Mouse (Mus musculus) large intestine, adult 2 months (tissue): Measurements from ENCODE around the gene Bmp2k. TPM values are rescaled to one million over a fixed set of nuclear protein-coding genes. Genes with fewer than 3 reads are reported as not detected.

ENCODE experiments used
- DNase-seq: peaks from one replicate; pipeline ENCODE4 v3.0.0-alpha.2; 2012; ENCODE audit warnings: low read depth, low spot score
- WGBS: fragments of 180-500 bp; shearing (Covaris S2); methylation state at CpG from one replicate; pipeline ENCODE4 v1.1.7; 2018; 5-methylcytosine and 5-hydroxymethylcytosine counted together
- polyA plus RNA-seq: library from polyadenylated mRNA; depleted of rRNA; stranded (reverse); fragments of >200 nt; gene quantifications from 2 replicates; pipeline ENCODE4 v1.2.3, GENCODE M21; 2012

Bmp2k gene
- polyA plus RNA-seq, 1 experiment: 6.1 TPM

DNA sequence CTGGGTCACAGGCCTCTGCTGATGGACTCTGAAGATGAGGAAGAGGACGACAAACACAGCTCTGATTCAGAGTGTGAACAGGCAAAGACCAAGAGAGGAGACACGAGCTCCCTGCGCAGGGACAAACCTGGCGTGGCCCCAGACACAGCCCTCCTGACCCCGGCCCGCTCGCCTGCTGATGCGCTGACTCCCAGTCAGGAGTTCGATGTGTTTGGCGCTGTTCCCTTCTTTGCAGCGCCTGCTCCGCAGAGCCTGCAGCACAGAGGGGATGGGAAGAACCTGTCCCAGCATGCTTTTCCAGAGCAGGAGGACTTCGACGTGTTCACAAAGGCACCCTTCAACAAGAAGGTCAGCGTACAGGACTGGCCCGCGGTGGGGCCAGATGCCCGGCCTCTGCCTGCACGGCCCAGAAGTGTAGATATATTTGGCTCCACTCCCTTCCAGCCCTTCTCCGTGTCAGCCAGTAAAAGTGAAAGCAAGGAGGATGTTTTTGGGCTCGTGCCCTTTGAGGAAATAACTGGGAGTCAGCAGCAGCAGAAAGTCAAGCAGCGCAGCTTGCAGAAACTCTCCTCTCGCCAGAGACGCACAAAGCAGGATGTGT, 89.6 kb downstream of the Bmp2k start:
- WGBS: 75% methylated on average over 24 of the region's 24 CpGs
- DNase-seq: no peak

GRCm38 (mm10) chr5:97087746-97088145, 90.3 kb downstream of the Bmp2k start:
- WGBS: 94% methylated on average over 16 of the region's 16 CpGs
- DNase-seq: no peak

- DNase-seq: no peak
- 86% methylated on average over 6 of the region's 6 CpGs for WGBS
These were observed 90.7 kb downstream of the Bmp2k start for GRCm38 (mm10) chr5:97088231-97088630.

GRCm38 (mm10) chr5:97089426-97089825, 91.9 kb downstream of the Bmp2k start:
- WGBS: 87% methylated on average over 3 of the region's 3 CpGs
- DNase-seq: no peak

GRCm38 (mm10) chr5:97090034-97090784, 92.7 kb downstream of the Bmp2k start:
- no peak for DNase-seq
- WGBS: 70% methylated on average over 6 of the region's 6 CpGs

DNA sequence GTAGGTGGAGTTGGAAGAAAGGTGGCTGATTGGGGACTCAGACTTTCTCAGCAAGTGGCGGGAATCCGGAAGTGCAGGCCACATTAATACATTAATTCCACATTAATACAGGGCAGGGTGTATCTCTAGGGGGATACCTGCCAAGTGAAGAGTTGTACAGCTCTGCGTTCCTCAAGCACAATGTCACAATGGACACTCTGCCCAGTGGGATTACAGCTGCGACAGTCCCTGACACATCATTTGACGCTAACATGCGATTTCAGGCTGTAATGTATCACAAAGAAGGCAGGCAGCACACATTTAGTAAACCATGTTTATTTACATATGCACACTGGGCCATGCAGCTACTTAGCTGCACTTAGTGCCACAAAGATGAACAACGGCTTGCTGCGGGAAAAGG, 95.5 kb downstream of the Bmp2k start:
- no peak for DNase-seq
- WGBS: 78% methylated on average over 8 of the region's 8 CpGs

DNA sequence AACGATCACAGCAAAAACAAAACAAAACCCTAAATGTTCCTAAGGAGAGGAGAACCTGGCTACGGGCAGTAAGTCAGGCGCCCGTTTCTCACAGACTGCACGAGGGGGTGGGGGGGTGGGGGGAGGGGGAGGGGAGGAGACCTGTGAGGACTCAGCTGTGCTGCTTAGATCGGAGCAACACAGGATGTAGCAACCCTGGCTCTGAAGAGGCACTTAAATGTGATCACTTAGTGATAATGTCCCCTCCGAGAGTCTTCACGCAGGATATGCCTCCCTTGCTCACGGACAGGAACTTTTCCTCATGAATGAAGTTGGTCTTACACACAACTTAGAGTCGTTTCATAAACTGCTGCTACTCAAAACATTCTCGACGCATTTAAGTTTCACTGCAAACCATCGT, 97.8 kb downstream of the Bmp2k start:
- WGBS: 56% methylated on average over 13 of the region's 13 CpGs
- no peak for DNase-seq

GRCm38 (mm10) chr5:97097631-97098041, 100.1 kb downstream of the Bmp2k start:
- 76% methylated on average over 9 of the region's 9 CpGs for WGBS
- DNase-seq: no peak

GRCm38 (mm10) chr5:97099954-97100353, 102.5 kb downstream of the Bmp2k start:
- whole genome bisulfite sequencing: 79% methylated on average over 8 of the region's 8 CpGs
- DNase-seq: no peak

GRCm38 (mm10) chr5:97108333-97108732, 110.8 kb downstream of the Bmp2k start:
- DNase-seq: no peak
- WGBS: 74% methylated on average over 5 of the region's 5 CpGs

DNA sequence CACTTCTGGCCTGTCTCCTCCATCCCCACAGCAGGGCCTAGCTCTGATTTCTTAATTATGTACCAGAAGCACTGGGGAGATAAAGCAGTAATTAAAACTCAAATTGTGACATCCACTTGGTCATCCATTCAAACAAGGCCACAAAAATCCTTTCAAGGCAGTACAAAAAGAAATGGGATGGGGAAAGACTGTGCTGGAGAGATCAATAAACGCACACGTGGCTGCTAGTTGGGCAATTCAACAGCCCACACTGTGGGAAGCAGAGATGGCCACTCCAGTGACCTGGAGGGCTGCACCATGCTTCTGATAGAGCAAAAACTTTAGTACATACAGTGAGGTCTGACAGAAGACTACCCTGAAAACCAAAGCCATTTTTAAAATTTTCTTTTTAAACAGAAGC, 112.6 kb downstream of the Bmp2k start:
- WGBS: 62% methylated on average over 2 of the region's 2 CpGs

GRCm38 (mm10) chr5:97110697-97111096, 113.2 kb downstream of the Bmp2k start:
- DNase-seq: no peak
- 25% methylated on average over 5 of the region's 5 CpGs for WGBS

More for the DNA sequence above, 112.6 kb downstream of the Bmp2k start:
- no peak for DNase-seq

DNA sequence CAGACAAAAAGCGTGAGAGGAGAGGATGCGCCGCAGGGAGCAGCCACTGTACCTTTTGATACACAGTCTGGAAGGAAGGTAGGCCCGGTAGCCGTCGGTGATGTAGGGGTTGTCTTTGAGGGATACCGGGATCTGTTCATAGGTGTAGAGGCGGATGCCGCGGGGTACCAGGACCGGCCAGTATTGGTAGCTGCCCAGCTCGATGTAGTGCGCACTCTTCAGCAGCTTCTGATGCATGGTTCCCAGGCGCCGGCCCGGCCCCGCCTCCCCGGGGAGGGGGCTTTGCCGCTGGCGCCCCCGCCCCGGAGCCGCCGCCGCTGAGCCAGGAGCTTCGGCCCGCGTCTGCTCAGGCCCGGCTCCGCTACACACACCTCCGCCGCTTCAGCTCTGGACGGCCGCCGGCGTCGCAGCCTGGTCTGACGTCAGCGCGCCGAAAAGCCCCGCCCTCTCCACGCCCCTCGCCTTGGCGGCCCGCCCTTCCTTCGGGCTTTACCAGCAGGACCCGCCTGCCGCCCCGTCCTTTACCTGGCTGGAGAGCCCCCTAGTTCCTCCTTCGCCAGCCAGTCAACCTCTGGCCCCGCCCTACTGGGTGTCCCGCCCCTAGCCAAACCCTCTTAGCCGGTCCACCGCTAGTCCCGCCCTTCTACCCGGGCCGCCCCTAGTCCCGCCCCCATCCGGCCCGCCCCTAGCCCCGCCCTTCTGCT, 113.9 kb downstream of the Bmp2k start, which contains the start of gene Paqr3:
Gene Paqr3, minus strand, starts transcription at position 390 of the 704 bp plus-strand sequence.
- peak; percentile 45 for DNase-seq
- WGBS: 1% methylated on average over 62 of the region's 62 CpGs

GRCm38 (mm10) chr5:97124977-97125376, 127.5 kb downstream of the Bmp2k start:
- WGBS: 77% methylated on average over 12 of the region's 12 CpGs
- DNase-seq: no peak

DNA sequence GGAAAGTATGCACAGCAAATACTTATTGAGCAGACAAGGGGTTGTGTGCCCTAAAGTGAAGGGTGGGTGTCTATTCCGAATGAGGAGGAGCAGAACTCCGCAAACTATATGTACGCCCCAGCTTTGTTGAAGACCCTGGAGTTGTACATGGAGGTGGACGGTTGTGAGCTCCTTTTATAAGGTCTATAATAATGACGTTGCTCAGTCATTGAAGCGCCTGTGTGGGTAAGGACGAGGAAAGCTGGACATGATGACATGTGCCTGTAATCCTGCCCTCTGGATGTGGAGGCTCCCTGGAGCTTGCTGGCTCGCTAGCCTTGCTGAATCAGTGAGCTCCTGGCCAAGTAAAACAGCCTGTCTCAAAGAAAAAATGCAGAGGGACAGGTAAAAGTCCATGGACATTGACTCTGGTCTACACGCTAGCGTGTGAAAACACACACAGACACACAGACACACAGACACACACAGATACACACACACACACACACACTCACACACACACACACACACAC, 128.0 kb downstream of the Bmp2k start:
- 61% methylated on average over 10 of the region's 10 CpGs for WGBS
- no peak for DNase-seq

DNA sequence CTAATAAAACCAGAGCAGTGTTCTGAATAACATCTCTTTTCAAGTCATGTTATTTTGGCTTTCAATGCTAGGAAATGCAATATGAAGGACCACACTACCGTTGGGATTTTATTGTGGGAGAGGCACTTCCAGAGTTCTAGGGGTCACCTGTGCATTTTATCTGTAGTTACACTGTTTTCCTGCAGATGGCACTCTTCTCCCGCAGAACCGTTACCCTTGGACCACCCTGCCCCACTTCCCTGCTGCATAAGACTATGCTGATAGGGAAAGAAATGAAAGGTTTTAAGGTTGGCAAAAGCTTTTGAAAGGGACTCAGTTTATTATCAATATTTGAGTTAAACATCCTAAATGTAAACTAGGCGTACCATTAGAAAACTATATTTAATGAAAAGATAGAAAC, 128.5 kb downstream of the Bmp2k start:
- no peak for DNase-seq
- 23% methylated on average over 4 of the region's 4 CpGs for WGBS

- DNase-seq: no peak
- WGBS: 71% methylated on average over 6 of the region's 6 CpGs
These were observed 129.8 kb downstream of the Bmp2k start for GRCm38 (mm10) chr5:97127284-97127683.

GRCm38 (mm10) chr5:97128242-97129226, 131.0 kb downstream of the Bmp2k start:
- DNase-seq: no peak
- WGBS: 45% methylated on average over 21 of the region's 21 CpGs

DNA sequence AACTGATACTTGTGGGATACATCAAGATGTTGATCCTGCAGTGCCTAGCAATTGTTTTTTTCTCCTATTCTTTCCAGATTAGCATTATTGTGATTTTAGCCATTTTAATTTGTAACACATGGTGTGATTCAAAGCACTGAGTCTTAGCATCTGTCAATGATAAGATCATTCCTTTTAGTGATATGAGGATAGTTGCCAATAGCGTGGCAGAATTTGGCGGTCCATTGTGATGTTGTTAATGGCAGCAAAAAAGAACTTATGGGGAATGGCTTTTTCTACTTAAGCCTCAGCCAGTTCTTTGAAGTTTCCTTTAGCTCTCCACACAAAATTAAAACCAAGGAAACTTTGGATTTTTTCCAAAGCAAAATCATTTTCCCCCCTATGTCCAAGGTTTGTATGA, 132.1 kb downstream of the Bmp2k start:
- DNase-seq: no peak
- WGBS: 98% methylated on average over 2 of the region's 2 CpGs
